Comparison of ENCODE assay signal across 22 mouse cellular contexts in the genomic region with DNA sequence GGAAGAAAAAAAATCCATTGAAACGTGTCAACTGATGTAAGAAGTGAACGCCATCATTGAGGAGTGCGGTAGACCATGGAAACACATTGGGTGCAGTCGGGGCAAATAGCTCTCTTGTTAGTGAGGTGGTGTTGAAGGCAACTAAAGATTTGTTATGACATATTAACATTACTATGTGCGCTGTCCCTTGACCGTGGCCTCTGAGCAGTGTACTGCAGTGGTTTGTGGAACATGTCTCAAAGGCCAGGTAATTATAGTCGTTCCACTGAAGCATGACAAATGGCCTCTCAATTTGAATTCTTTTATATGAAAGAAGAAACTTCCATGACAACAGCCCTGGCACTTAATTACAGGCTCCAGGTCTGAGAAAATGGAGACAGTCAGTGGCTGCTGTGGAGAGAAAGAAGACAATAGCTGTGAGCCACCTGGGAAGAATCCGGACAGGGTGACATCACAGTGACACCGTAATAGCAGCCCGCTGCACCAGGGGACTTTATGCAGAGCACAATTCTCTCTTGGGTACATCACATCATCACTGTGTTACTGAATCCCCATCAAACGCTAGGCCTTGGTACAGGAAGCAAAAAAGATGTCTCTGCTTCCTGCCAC.
DNase-seq lines count a peak whose midpoint lies in the region; ATAC-seq and TF ChIP-seq lines count a peak whose summit lies in the region.
"Had no signal": no experiment of that assay in that cellular context is flagged by ENCODE, and none has a peak within 500 bp of the region (broad histone marks: within the 10 kb centered on the region; RNA-seq: fewer than 3 reads in every experiment).

No protein-coding gene starts in this region.

- no peak overlapping the region; the same call in 1 of the 2 replicates for H3K27ac ChIP-seq in kidney, embryonic 16.5 days (ENCODE audit: low read length)
- no peak overlapping the region for H3K27ac ChIP-seq in forebrain, postnatal 0 days (ENCODE audit: low read depth, low read length)
- H3K27ac ChIP-seq: embryonic facial prominence, embryonic 12.5 days; hindbrain, embryonic 12.5 days; layer of hippocampus, adult 2 months; limb, embryonic 15.5 days; stomach, postnatal 0 days had no signal

- 66% methylated on average over 11 of the region's 11 CpGs for WGBS in kidney, embryonic 16.5 days
- WGBS in forebrain, postnatal 0 days, result 36% methylated on average over 11 of the region's 11 CpGs

- H3K4me3 ChIP-seq in kidney, embryonic 16.5 days (ENCODE audit: low read length), result no peak overlapping the region
- no peak overlapping the region for H3K4me3 ChIP-seq in forebrain, postnatal 0 days (ENCODE audit: low read depth, low read length)
- H3K4me3 ChIP-seq: embryonic facial prominence, embryonic 12.5 days; hindbrain, embryonic 12.5 days; layer of hippocampus, adult 2 months; limb, embryonic 15.5 days had no signal

- H3K27me3 ChIP-seq in kidney, embryonic 16.5 days (ENCODE audit: insufficient read depth, low read length), result no peaks in the 10 kb centered on the region
- H3K27me3 ChIP-seq in forebrain, postnatal 0 days (ENCODE audit: insufficient read depth, low read length), result no peaks in the 10 kb centered on the region
- H3K27me3 ChIP-seq: embryonic facial prominence, embryonic 12.5 days; hindbrain, embryonic 12.5 days had no signal

- H3K9ac ChIP-seq in kidney, embryonic 16.5 days (replicated peaks; ENCODE audit: low read length), result no peak overlapping the region
- no peak overlapping the region for H3K9ac ChIP-seq in forebrain, postnatal 0 days
- H3K9ac ChIP-seq: embryonic facial prominence, embryonic 12.5 days; hindbrain, embryonic 12.5 days; limb, embryonic 15.5 days; liver, postnatal 0 days had no signal

- DNase-seq in heart, adult 11 months, result peak; percentile 33
- DNase-seq in heart, adult 18-20 months, result no peak
- no peak for DNase-seq in kidney, adult 11 months
- DNase-seq in brain, embryonic 14.5 days (ENCODE audit: low read depth), result peak; percentile 45
- DNase-seq in forebrain, postnatal 0 days, result no peak
- no peak for DNase-seq in lung, postnatal 14 days
- DNase-seq in adrenal gland, postnatal 14 days, result no peak
- DNase-seq: cerebellum, adult 9-10 months; gastrocnemius, postnatal 25 days; heart, postnatal 10 days; layer of hippocampus, postnatal 36 days; liver, postnatal 0 days; lung, postnatal 10 days; right cerebral cortex, postnatal 4 days had no signal

- no peak for TF ChIP-seq POLR2A in brain, embryonic 14.5 days (IDR thresholded peaks at IDR 0.05; ENCODE audit: borderline replicate concordance, extremely low read depth, insufficient read depth, insufficient read length, poor library complexity, severe bottlenecking)

- peak; percentile 52; the same call in 1 of the 2 replicates for ATAC-seq in kidney, embryonic 16.5 days (ENCODE audit: low FRiP score, low TSS enrichment)
- peak; percentile 38; the same call in 1 of the 2 replicates for ATAC-seq in forebrain, postnatal 0 days
- ATAC-seq: inflammation-experienced regulatory T-cells, adult 6 months; liver, postnatal 0 days had no signal

- TF ChIP-seq CTCF in brain, embryonic 14.5 days (IDR thresholded peaks at IDR 0.05; ENCODE audit: borderline replicate concordance, extremely low read depth, insufficient read depth, insufficient read length), result no peak
- no peak for TF ChIP-seq CTCF in forebrain, postnatal 0 days (IDR thresholded peaks at IDR 0.05; ENCODE audit: low read depth)

- no peak overlapping the region for H3K4me2 ChIP-seq in kidney, embryonic 16.5 days (replicated peaks; ENCODE audit: low read depth, low read length)
- H3K4me2 ChIP-seq in forebrain, postnatal 0 days (ENCODE audit: low read depth), result no peak overlapping the region
- H3K4me2 ChIP-seq: embryonic facial prominence, embryonic 12.5 days; heart, embryonic 11.5 days; hindbrain, embryonic 12.5 days; limb, embryonic 15.5 days had no signal

- no peaks in the 10 kb centered on the region for H3K36me3 ChIP-seq in kidney, embryonic 16.5 days (ENCODE audit: insufficient read depth, low read length)
- H3K36me3 ChIP-seq in forebrain, postnatal 0 days (ENCODE audit: insufficient read depth), result no peaks in the 10 kb centered on the region
- H3K36me3 ChIP-seq: embryonic facial prominence, embryonic 12.5 days; hindbrain, embryonic 12.5 days; limb, embryonic 15.5 days had no signal

- no peaks in the 10 kb centered on the region for H3K9me3 ChIP-seq in kidney, embryonic 16.5 days (ENCODE audit: low read length)
- H3K9me3 ChIP-seq in forebrain, postnatal 0 days (ENCODE audit: low read length), result no peaks in the 10 kb centered on the region
- H3K9me3 ChIP-seq: embryonic facial prominence, embryonic 12.5 days; hindbrain, embryonic 12.5 days; limb, embryonic 15.5 days had no signal

- H3K4me1 ChIP-seq in kidney, embryonic 16.5 days (ENCODE audit: insufficient read depth, low read length), result peaks cover 22% of the 10 kb centered on the region
- no peaks in the 10 kb centered on the region for H3K4me1 ChIP-seq in forebrain, postnatal 0 days (ENCODE audit: insufficient read depth)
- H3K4me1 ChIP-seq: embryonic facial prominence, embryonic 12.5 days; limb, embryonic 15.5 days had no signal

Comparison
In these comparisons a context has a peak if more than half of its experiments do, and no peak if none do; other contexts are left out.
1. DNase-seq: peak in heart, adult 11 months (single experiment) and brain, embryonic 14.5 days (single experiment); none in heart, adult 18-20 months (0 of 2), kidney, adult 11 months (single experiment), forebrain, postnatal 0 days (single experiment), lung, postnatal 14 days (single experiment) and adrenal gland, postnatal 14 days (single experiment).